ENCODE assay signal across 8 mouse cellular contexts in genomic region chr17:62884129-62884506, GRCm38 (mm10). TPM values are rescaled to one million over a fixed set of nuclear protein-coding genes. Genes with fewer than 3 reads are reported as not detected.
DNase-seq lines count a peak whose midpoint lies in the region; ATAC-seq and TF ChIP-seq lines count a peak whose summit lies in the region.

No protein-coding gene starts in this region.

- in situ Hi-C loops in CH12.LX (cut with MboI; ENCODE audit: low pct_ligation_motif_present, low pct_unique_long_range_greater_than_20kb, low sequenced_read_pairs), result no loop called here

- no peaks in the 10 kb centered on the region for H3K79me2 ChIP-seq in CH12.LX (replicated peaks; ENCODE audit: control insufficient read depth, extremely low read depth, insufficient read depth, poor library complexity, severe bottlenecking)

- peak; percentile 25 for ATAC-seq in forebrain, embryonic 13.5 days
- ATAC-seq in heart, embryonic 16.5 days (replicated peaks; ENCODE audit: extremely low read depth, insufficient read depth, low FRiP score), result no peak
- no peak for ATAC-seq in liver, embryonic 16.5 days (ENCODE audit: low read depth)
- no peak for ATAC-seq in neural tube, embryonic 13.5 days (ENCODE audit: low read depth)

- peak; percentile 48 to 58 for TF ChIP-seq CTCF in CH12.LX (conservative IDR thresholded peaks at IDR 0.05 in 1 of 2, IDR thresholded peaks at IDR 0.05 in 1 of 2; ENCODE audit: low read depth in 2 of 2, low read length in 2 of 2)
- peak; percentile 74 for TF ChIP-seq CTCF in testis, adult 2 months (IDR thresholded peaks at IDR 0.05; ENCODE audit: control insufficient read depth, insufficient read depth, insufficient replicate concordance, low read depth, low read length)

- 0 out of 2 replicates have a peak overlapping the region, but pooled peaks have one; percentile 39 for H3K4me2 ChIP-seq in CH12.LX (ENCODE audit: insufficient read depth, low read depth, poor library complexity, severe bottlenecking)
- H3K4me2 ChIP-seq in forebrain, embryonic 13.5 days, result peak overlapping the region; percentile 97
- H3K4me2 ChIP-seq in heart, embryonic 16.5 days (ENCODE audit: low read depth, low read length), result peak overlapping the region; percentile 80
- H3K4me2 ChIP-seq in liver, embryonic 16.5 days (ENCODE audit: low read depth, low read length), result peak overlapping the region; percentile 71
- H3K4me2 ChIP-seq in neural tube, embryonic 13.5 days, result peak overlapping the region; percentile 97

- peak overlapping the region in 1 of 3 experiments; percentile 52 for H3K4me3 ChIP-seq in CH12.LX (replicated peaks in 1 of 3; ENCODE audit: low read depth in 2 of 3, low read length in 2 of 3, poor library complexity in 1 of 3)
- H3K4me3 ChIP-seq in brown adipose tissue, adult 24 weeks (ENCODE audit: insufficient read depth, low read depth, low read length), result peak overlapping the region; percentile 68
- peak overlapping the region; percentile 73 for H3K4me3 ChIP-seq in forebrain, embryonic 13.5 days
- H3K4me3 ChIP-seq in heart, embryonic 16.5 days (ENCODE audit: low read length), result peak overlapping the region; percentile 75
- peak overlapping the region; percentile 65 for H3K4me3 ChIP-seq in liver, embryonic 16.5 days (ENCODE audit: low read depth, low read length)
- peak overlapping the region; percentile 90 for H3K4me3 ChIP-seq in neural tube, embryonic 13.5 days
- H3K4me3 ChIP-seq in testis, adult 2 months (ENCODE audit: control insufficient read depth, low read depth, low read length), result peak overlapping the region; percentile 68

- no peak overlapping the region for H3K27ac ChIP-seq in CH12.LX (ENCODE audit: insufficient read depth, low read depth)
- H3K27ac ChIP-seq in brown adipose tissue, adult 24 weeks (replicated peaks; ENCODE audit: low read depth, low read length), result no peak overlapping the region
- peak overlapping the region; percentile 48; the same call in 1 of the 2 replicates for H3K27ac ChIP-seq in forebrain, embryonic 13.5 days
- peak overlapping the region; percentile 56; the same call in 1 of the 2 replicates for H3K27ac ChIP-seq in heart, embryonic 16.5 days (ENCODE audit: low read length)
- no peak overlapping the region for H3K27ac ChIP-seq in liver, embryonic 16.5 days (ENCODE audit: low read length)
- H3K27ac ChIP-seq in neural tube, embryonic 13.5 days (replicated peaks), result peak overlapping the region; percentile 94
- H3K27ac ChIP-seq in testis, adult 2 months (ENCODE audit: control insufficient read depth, insufficient read depth, low read depth, low read length), result no peak overlapping the region

- H3K4me1 ChIP-seq in CH12.LX (ENCODE audit: control insufficient read depth in 1 of 2, insufficient read depth in 2 of 2), result peaks cover 0 to 5% of the 10 kb centered on the region in 2 experiments; a peak in 1 of 4 replicates
- H3K4me1 ChIP-seq in brown adipose tissue, adult 24 weeks (ENCODE audit: control insufficient read depth, insufficient read depth, insufficient read length, low read length), result 0 out of 2 replicates have a peak, but pooled peaks cover 2% of the 10 kb centered on the region
- H3K4me1 ChIP-seq in forebrain, embryonic 13.5 days, result peaks cover 15% of the 10 kb centered on the region; the same call in 1 of the 2 replicates
- H3K4me1 ChIP-seq in heart, embryonic 16.5 days (ENCODE audit: control insufficient read depth, insufficient read depth, low read length), result no peaks in the 10 kb centered on the region
- no peaks in the 10 kb centered on the region; the same call in 1 of the 2 replicates for H3K4me1 ChIP-seq in liver, embryonic 16.5 days (ENCODE audit: control insufficient read depth, low read depth, low read length)
- H3K4me1 ChIP-seq in neural tube, embryonic 13.5 days (replicated peaks), result peaks cover 4% of the 10 kb centered on the region
- H3K4me1 ChIP-seq in testis, adult 2 months (ENCODE audit: control insufficient read depth, insufficient read depth, low read length), result peaks cover 32% of the 10 kb centered on the region

- WGBS in forebrain, embryonic 13.5 days, result under 1% methylated on average over 16 of the region's 16 CpGs
- under 1% methylated on average over 16 of the region's 16 CpGs for WGBS in heart, embryonic 16.5 days
- under 1% methylated on average over 16 of the region's 16 CpGs for WGBS in liver, embryonic 16.5 days (ENCODE audit: insufficient replicate concordance)
- WGBS in neural tube, embryonic 13.5 days, result under 1% methylated on average over 16 of the region's 16 CpGs

- no peak for TF ChIP-seq POLR2A in CH12.LX (IDR thresholded peaks at IDR 0.05; ENCODE audit: low read depth, low read length)
- TF ChIP-seq POLR2A in testis, adult 2 months (IDR thresholded peaks at IDR 0.05; ENCODE audit: control insufficient read depth, low read depth, low read length), result no peak

- H3K36me3 ChIP-seq in CH12.LX (replicated peaks in 1 of 2; ENCODE audit: control insufficient read depth in 1 of 2, insufficient read depth in 1 of 2, low read length in 1 of 2), result no peaks in the 10 kb centered on the region
- no peaks in the 10 kb centered on the region for H3K36me3 ChIP-seq in forebrain, embryonic 13.5 days (ENCODE audit: poor library complexity, severe bottlenecking)
- no peaks in the 10 kb centered on the region for H3K36me3 ChIP-seq in heart, embryonic 16.5 days (ENCODE audit: control insufficient read depth, insufficient read depth)
- no peaks in the 10 kb centered on the region for H3K36me3 ChIP-seq in liver, embryonic 16.5 days (ENCODE audit: control insufficient read depth, insufficient read depth)
- no peaks in the 10 kb centered on the region for H3K36me3 ChIP-seq in neural tube, embryonic 13.5 days
- H3K36me3 ChIP-seq in testis, adult 2 months (ENCODE audit: control insufficient read depth, insufficient read depth, low read length), result no peaks in the 10 kb centered on the region

- peak; percentile 54 for TF ChIP-seq RAD21 in CH12.LX (IDR thresholded peaks at IDR 0.05; ENCODE audit: low read depth, low read length)

- H3K27me3 ChIP-seq in CH12.LX (replicated peaks), result no peaks in the 10 kb centered on the region
- H3K27me3 ChIP-seq in forebrain, embryonic 13.5 days, result peaks cover 15% of the 10 kb centered on the region
- H3K27me3 ChIP-seq in heart, embryonic 16.5 days (ENCODE audit: control insufficient read depth, insufficient read depth, low read length), result no peaks in the 10 kb centered on the region
- H3K27me3 ChIP-seq in liver, embryonic 16.5 days (ENCODE audit: control insufficient read depth, insufficient read depth, low read depth, low read length), result peaks cover 53% of the 10 kb centered on the region
- H3K27me3 ChIP-seq in neural tube, embryonic 13.5 days, result no peaks in the 10 kb centered on the region
- peaks cover 4% of the 10 kb centered on the region; the same call in 1 of the 2 replicates for H3K27me3 ChIP-seq in testis, adult 2 months (ENCODE audit: control insufficient read depth, insufficient read depth, low read length)

- TF ChIP-seq EP300 in CH12.LX (IDR thresholded peaks at IDR 0.05; ENCODE audit: low read length), result no peak

- dilution Hi-C loops in CH12.LX (cut with MboI; ENCODE audit: extremely low pct_ligation_motif_present, extremely low pct_unique_long_range_greater_than_20kb, low sequenced_read_pairs), result no loop called here

- DNase-seq in CH12.LX (ENCODE audit: extremely low read depth), result peak; percentile 68
- DNase-seq in kidney, postnatal 14 days, result peak; percentile 81

- H3K9ac ChIP-seq in CH12.LX (ENCODE audit: insufficient read depth, low read depth), result no peak overlapping the region
- H3K9ac ChIP-seq in forebrain, embryonic 13.5 days, result peak overlapping the region; percentile 70
- H3K9ac ChIP-seq in heart, embryonic 16.5 days (ENCODE audit: low read length), result peak overlapping the region; percentile 64
- H3K9ac ChIP-seq in liver, embryonic 16.5 days (ENCODE audit: low read depth, low read length), result no peak overlapping the region
- H3K9ac ChIP-seq in neural tube, embryonic 13.5 days, result peak overlapping the region; percentile 94

- H3K9me3 ChIP-seq in CH12.LX (replicated peaks; ENCODE audit: low read length), result peaks cover 22% of the 10 kb centered on the region
- H3K9me3 ChIP-seq in forebrain, embryonic 13.5 days (replicated peaks), result no peaks in the 10 kb centered on the region
- no peaks in the 10 kb centered on the region for H3K9me3 ChIP-seq in heart, embryonic 16.5 days (replicated peaks; ENCODE audit: control insufficient read depth, low read length)
- H3K9me3 ChIP-seq in liver, embryonic 16.5 days (replicated peaks; ENCODE audit: control insufficient read depth, low read length), result no peaks in the 10 kb centered on the region
- H3K9me3 ChIP-seq in neural tube, embryonic 13.5 days, result no peaks in the 10 kb centered on the region

TF ChIP-seq in CH12.LX, 34 proteins besides CTCF, POLR2A, EP300 and RAD21:
- TF ChIP-seq SMC3 (IDR thresholded peaks at IDR 0.05; ENCODE audit: low read depth, low read length), result peak; percentile 33
- TF ChIP-seq RCOR1 (conservative IDR thresholded peaks at IDR 0.05; ENCODE audit: low read depth, low read length), result no peak
TF ChIP-seq in CH12.LX: peak in this region for 1.

RNA-seq across cellular contexts. Expression of gene Efna5, which starts 3.0 kb away (rescaled TPM):
- total RNA-seq in CH12.LX (2012; rRNA removed), result 0.04 TPM in 1 of 2 replicates, not detected in the other
- total RNA-seq in CH12.LX (2014; rRNA removed), result not detected in 2 replicates
- polyA plus RNA-seq in CH12.LX (2012; ENCODE audit: insufficient read length, low read depth), result 0.12 and 0.23 TPM in 2 replicates
- 12.5 and 13.1 TPM in 2 replicates for polyA plus RNA-seq in brown adipose tissue, adult 24 weeks (2012; ENCODE audit: insufficient read depth, insufficient read length, missing spikeins)
- 27.2 and 29.2 TPM in 2 replicates for polyA plus RNA-seq in forebrain, embryonic 13.5 days (2015; fragmentation: Nextera tagmentation; extraction: Ambion mirVana)
- polyA plus RNA-seq in heart, embryonic 16.5 days (2015; fragmentation: Nextera tagmentation; extraction: Ambion mirVana), result 19.7 and 22.0 TPM in 2 replicates
- 2.0 and 2.3 TPM in 2 replicates for polyA plus RNA-seq in liver, embryonic 16.5 days (2015; fragmentation: Nextera tagmentation; extraction: Ambion mirVana)
- 59.0 and 62.6 TPM in 2 replicates for polyA plus RNA-seq in neural tube, embryonic 13.5 days (2015; fragmentation: Nextera tagmentation; extraction: Ambion mirVana)
- 0.26 and 0.42 TPM in 2 replicates for polyA plus RNA-seq in testis, adult 2 months (2012; rRNA removed)

Comparison
In these comparisons a context has a peak if more than half of its experiments do, and no peak if none do; other contexts are left out.
1. H3K27ac ChIP-seq: peak in forebrain, embryonic 13.5 days (single experiment), heart, embryonic 16.5 days (single experiment) and neural tube, embryonic 13.5 days (single experiment); none in CH12.LX (single experiment), brown adipose tissue, adult 24 weeks (single experiment), liver, embryonic 16.5 days (single experiment) and testis, adult 2 months (single experiment).
2. H3K4me2 ChIP-seq: peak in every context shown above with its lines; median percentile 97 in forebrain, embryonic 13.5 days; 97 in neural tube, embryonic 13.5 days; 80 in heart, embryonic 16.5 days; 71 in liver, embryonic 16.5 days; 39 in CH12.LX.
3. H3K9ac ChIP-seq: peak in forebrain, embryonic 13.5 days (single experiment), heart, embryonic 16.5 days (single experiment) and neural tube, embryonic 13.5 days (single experiment); none in CH12.LX (single experiment) and liver, embryonic 16.5 days (single experiment).